Mouse (Mus musculus): ENCODE measurements around the gene Trmt10a.
"Not testable (repeated sequence)": the region's sequence is repeated elsewhere in the genome, so short reads cannot be mapped to it uniquely, and the experiment has no call there.

Gene Trmt10a

GRCm38 (mm10) chr3:138134528-138134927 is 8.7 kb upstream of the Trmt10a start:
- in situ Hi-C loops (cut with MboI) = no loop called here

- in situ Hi-C loops (cut with MboI) = not testable (repeated sequence)
These were observed 5.1 kb upstream of the Trmt10a start for GRCm38 (mm10) chr3:138138146-138138545.

- in situ Hi-C loops (cut with MboI) = loop anchor here (10.0 kb wide), 2 partner anchors 145 to 275 kb away; partner anchors contain the start of genes Dnajb14 and H2afz
These were observed 3.6 kb upstream of the Trmt10a start for GRCm38 (mm10) chr3:138139663-138140062.

- in situ Hi-C loops (cut with MboI) = loop anchor here (10.0 kb wide), 2 partner anchors 147 to 277 kb away; partner anchors contain the start of genes Dnajb14 and H2afz
These were observed 1.1 kb upstream of the Trmt10a start for GRCm38 (mm10) chr3:138142052-138142732.

- in situ Hi-C loops (cut with MboI) = loop anchor here (10.0 kb wide), 2 partner anchors 148 to 278 kb away; partner anchors contain the start of genes Dnajb14 and H2afz
These were observed 424 bp upstream of the Trmt10a start for GRCm38 (mm10) chr3:138142733-138143314.

- in situ Hi-C loops (cut with MboI) = loop anchor here (10.0 kb wide), 2 partner anchors 149 to 279 kb away; partner anchors contain the start of genes Dnajb14 and H2afz
These were observed 903 bp downstream of the Trmt10a start for GRCm38 (mm10) chr3:138144060-138144641.

- in situ Hi-C loops (cut with MboI) = loop anchor here (10.0 kb wide), 2 partner anchors 150 to 280 kb away; partner anchors contain the start of genes Dnajb14 and H2afz
These were observed 1.5 kb downstream of the Trmt10a start, which contains the start of gene Mttp for GRCm38 (mm10) chr3:138144642-138145171. Gene Mttp, minus strand, starts transcription at chr3:138144968.

- in situ Hi-C loops (cut with MboI) = loop anchor here (10.0 kb wide), 2 partner anchors 154 to 284 kb away; partner anchors contain the start of genes Dnajb14 and H2afz
These were observed 5.6 kb downstream of the Trmt10a start for GRCm38 (mm10) chr3:138148811-138149210.

- in situ Hi-C loops (cut with MboI) = no loop called here
These were observed 11.8 kb downstream of the Trmt10a start for GRCm38 (mm10) chr3:138155062-138155461.

GRCm38 (mm10) chr3:138156651-138157050 is 13.4 kb downstream of the Trmt10a start:
- in situ Hi-C loops (cut with MboI) = no loop called here

GRCm38 (mm10) chr3:138161623-138162022 is 18.4 kb downstream of the Trmt10a start:
- in situ Hi-C loops (cut with MboI) = no loop called here

- in situ Hi-C loops (cut with MboI) = no loop called here
These were observed 19.4 kb downstream of the Trmt10a start for GRCm38 (mm10) chr3:138162553-138163183.

- in situ Hi-C loops (cut with MboI) = no loop called here
These were observed 30.0 kb downstream of the Trmt10a start for GRCm38 (mm10) chr3:138173291-138173690.

- in situ Hi-C loops (cut with MboI) = no loop called here
These were observed 32.3 kb downstream of the Trmt10a start for GRCm38 (mm10) chr3:138175551-138175950.

- in situ Hi-C loops (cut with MboI) = no loop called here
These were observed 38.8 kb downstream of the Trmt10a start for GRCm38 (mm10) chr3:138182019-138182418.

- in situ Hi-C loops (cut with MboI) = no loop called here
These were observed 40.1 kb downstream of the Trmt10a start for GRCm38 (mm10) chr3:138183371-138183770.

- in situ Hi-C loops (cut with MboI) = no loop called here
These were observed 42.0 kb downstream of the Trmt10a start for GRCm38 (mm10) chr3:138185290-138185689.

- in situ Hi-C loops (cut with MboI) = no loop called here
These were observed 43.0 kb downstream of the Trmt10a start for GRCm38 (mm10) chr3:138185995-138186930.

- in situ Hi-C loops (cut with MboI) = no loop called here
These were observed 49.0 kb downstream of the Trmt10a start for GRCm38 (mm10) chr3:138192260-138192659.

GRCm38 (mm10) chr3:138193683-138194302 is 50.5 kb downstream of the Trmt10a start, which contains the start of gene 4930579F01Rik:
Gene 4930579F01Rik, minus strand, starts transcription at chr3:138193825.
- in situ Hi-C loops (cut with MboI) = no loop called here
